Mouse (Mus musculus) CD4-positive, CD25-positive, alpha-beta regulatory T cell, adult 4 months (primary cell): ENCODE data around the gene Sorcs2. TPM values are rescaled to one million over a fixed set of nuclear protein-coding genes. Genes with fewer than 3 reads are reported as not detected.

ENCODE experiments used
- ATAC-seq: one replicate; pipeline ENCODE4 v1.8.0; 2017
- polyA plus RNA-seq, 2 experiments: library from polyadenylated mRNA; unstranded; fragments of 100-300 nt; shearing (Covaris generic); gene quantifications; one replicate each; pipeline ENCODE4 v1.2.1; 2017

Gene Sorcs2
- polyA plus RNA-seq, 2 experiments from 2014 or later, result 4.5 to 4.7 TPM

- ATAC-seq, result no peak
These were observed 416.6 kb downstream of the Sorcs2 start for GRCm38 (mm10) chr5:35981341-35981740.

- ATAC-seq, result no peak
These were observed 417.4 kb downstream of the Sorcs2 start for GRCm38 (mm10) chr5:35980542-35980941.

GRCm38 (mm10) chr5:35975681-35976080 lies 422.3 kb downstream of the Sorcs2 start:
- ATAC-seq, result peak; percentile 47

- no peak for ATAC-seq
These were observed 423.7 kb downstream of the Sorcs2 start for GRCm38 (mm10) chr5:35974265-35974664.

- ATAC-seq, result peak; percentile 85
These were observed 424.1 kb downstream of the Sorcs2 start for GRCm38 (mm10) chr5:35973800-35974199.

- ATAC-seq, result no peak
These were observed 425.2 kb downstream of the Sorcs2 start for GRCm38 (mm10) chr5:35972739-35973138.

- peak; percentile 46 for ATAC-seq
These were observed 425.9 kb downstream of the Sorcs2 start for GRCm38 (mm10) chr5:35971841-35972578.

- ATAC-seq, result no peak
These were observed 427.4 kb downstream of the Sorcs2 start for GRCm38 (mm10) chr5:35970380-35971105.

GRCm38 (mm10) chr5:35969857-35970256 lies 428.1 kb downstream of the Sorcs2 start:
- no peak for ATAC-seq

Other genes starting within 250 kb of the Sorcs2 start
- not detected for gene Psapl1, start 194.1 kb downstream of the Sorcs2 start, polyA plus RNA-seq
- 10 to 100 TPM; 40.4 to 41.8 TPM for gene Grpel1, start 66.9 kb upstream of the Sorcs2 start, polyA plus RNA-seq
- 1 to 10 TPM; 3.0 to 3.9 TPM for gene Tada2b, start 86.1 kb upstream of the Sorcs2 start, polyA plus RNA-seq
- gene Ccdc96, start 86.4 kb upstream of the Sorcs2 start, polyA plus RNA-seq, result not detected
- gene Tbc1d14, start 195.1 kb upstream of the Sorcs2 start, polyA plus RNA-seq, result 10 to 100 TPM; 58.5 to 95.0 TPM